Mouse (Mus musculus) small intestine, adult 2 months (tissue): ENCODE measurements around the gene Ctsz.

Source experiments
- CTCF ChIP-seq: fragments of 200-500 bp; IDR thresholded peaks from 2 replicates; pipeline ENCODE4 v1.5.1; 2012; ENCODE audit warnings: low read depth, mild to moderate bottlenecking, control low read depth, inconsistent platforms, low read length, moderate library complexity, mixed read lengths; ENCODE audit not compliant: insufficient replicate concordance, insufficient read length; ENCODE audit errors: extremely low read depth
- POLR2A ChIP-seq: fragments of 200-500 bp; IDR thresholded peaks from 2 replicates; pipeline ENCODE4 v1.6.1; 2012; ENCODE audit warnings: low read depth, mild to moderate bottlenecking, control low read depth, inconsistent platforms, low read length, moderate library complexity

DNA sequence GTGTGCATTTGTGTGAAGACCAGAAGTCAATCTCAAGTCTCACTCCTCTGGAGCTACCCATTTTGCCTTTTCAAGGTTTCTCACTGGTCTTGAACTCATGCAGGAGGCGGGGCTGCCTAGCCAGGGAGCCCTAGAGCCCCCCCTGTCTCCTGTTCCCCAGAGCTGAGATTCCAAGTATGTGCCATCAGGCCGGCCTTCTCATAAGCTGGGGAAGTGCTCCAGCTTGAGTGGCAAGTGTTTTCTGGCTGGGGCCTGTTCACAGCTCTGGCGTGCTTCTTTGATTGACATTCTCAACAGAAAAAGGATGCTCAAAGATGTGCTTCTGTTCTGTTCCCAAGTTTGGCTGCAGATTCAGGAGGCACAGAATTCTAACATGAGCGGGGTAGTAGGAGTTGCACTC, 38.4 kb downstream of the Ctsz start:
- TF ChIP-seq CTCF (no peak), POLR2A (no peak)
